Mouse (Mus musculus) megakaryocyte, embryonic 14.5 days (primary cell): ENCODE data around the gene BC005624.

Experiments used
- FLI1 ChIP-seq: IDR thresholded peaks from 2 replicates; pipeline ENCODE4 v1.6.1; 2012; ENCODE audit warnings: low read length, inconsistent platforms, mixed read lengths
- GATA1 ChIP-seq: IDR thresholded peaks from 3 replicates; pipeline ENCODE4 v1.6.1; 2012; ENCODE audit warnings: mixed read lengths, low read length, inconsistent platforms, borderline replicate concordance

GRCm38 (mm10) chr2:30966826-30967225, 15.2 kb downstream of the BC005624 start:
- TF ChIP-seq GATA1 = no peak
- TF ChIP-seq FLI1 = no peak
